Mouse (Mus musculus) heart, postnatal 36 days (tissue): ENCODE results near the gene Gm28102. TPM values are rescaled to one million over a fixed set of nuclear protein-coding genes. Genes with fewer than 3 reads are reported as not detected.
"Not testable (repeated sequence)": the region's sequence is repeated elsewhere in the genome, so short reads cannot be mapped to it uniquely, and the experiment has no call there.

Experiments
- DNase-seq, 2 experiments: peaks; one replicate each; pipeline ENCODE4 v3.0.0; 2021 to 2022
- intact Hi-C: fragments of 180-260 bp; cut with DNase I; formaldehyde crosslinking; loops from one replicate; pipeline ENCODE4 v1.15.1; 2025
- total RNA-seq, 2 experiments: library from RNA; stranded (reverse); gene quantifications; 2 replicates each; pipeline ENCODE4 v1.2.3; 2021

Gm28102 gene
- not detected for total RNA-seq

GRCm38 (mm10) chrY:88053015-88053414, at the start of gene Gm28102:
Gene Gm28102, plus strand, starts transcription at chrY:88053315.
- DNase-seq, intact Hi-C loops: not testable (repeated sequence)
